Mouse (Mus musculus) G1E (cell line): ENCODE measurements around the gene Gpr35. TPM values are rescaled to one million over a fixed set of nuclear protein-coding genes. Genes with fewer than 3 reads are reported as not detected.
A peak's percentile ranks its signal among the peaks of the same experiment; 100 is the strongest.

Source experiments
- ATAC-seq: 2 replicates; pipeline ENCODE4 v1.8.0; 2016; ENCODE audit warnings: mild to moderate bottlenecking; ENCODE audit not compliant: insufficient number of reproducible peaks, poor library complexity, low FRiP score, severe bottlenecking; ENCODE audit errors: extremely low read depth
- DNase-seq: peaks from one replicate; pipeline ENCODE4 v3.0.0; 2012; ENCODE audit warnings: low spot score
- H3K27me3 ChIP-seq: 2 replicates; pipeline ENCODE4 v1.6.1; 2012; ENCODE audit warnings: mild to moderate bottlenecking, low read length, inconsistent platforms; ENCODE audit not compliant: insufficient read depth
- H3K36me3 ChIP-seq: replicated peaks from 2 replicates; pipeline ENCODE3; 2012; ENCODE audit warnings: mild to moderate bottlenecking, inconsistent platforms
- H3K4me1 ChIP-seq: 2 replicates; pipeline ENCODE4 v1.6.1; 2012; ENCODE audit warnings: low read depth, low read length, inconsistent platforms, mixed read lengths; ENCODE audit not compliant: insufficient read depth
- H3K4me3 ChIP-seq: 2 replicates; pipeline ENCODE4 v1.5.1; 2012; ENCODE audit warnings: low read depth, mild to moderate bottlenecking, inconsistent platforms, low read length, moderate library complexity, mixed read lengths
- H3K9me3 ChIP-seq: replicated peaks from 2 replicates; pipeline ENCODE4 v1.6.1; 2012; ENCODE audit warnings: inconsistent platforms
- CTCF ChIP-seq: IDR thresholded peaks from 2 replicates; pipeline ENCODE4 v1.5.1; 2012; ENCODE audit warnings: low read depth, low read length, inconsistent platforms, mixed read lengths
- GATA1 ChIP-seq: IDR thresholded peaks from 2 replicates; pipeline ENCODE4 v1.6.1; 2012; ENCODE audit warnings: borderline replicate concordance, low read length, inconsistent platforms, mixed read lengths
- GATA2 ChIP-seq: IDR thresholded peaks from 2 replicates; pipeline ENCODE4 v1.6.1; 2012; ENCODE audit warnings: low read depth, low read length, inconsistent platforms, borderline replicate concordance
- POLR2AphosphoS5 ChIP-seq: IDR thresholded peaks from 2 replicates; pipeline ENCODE4 v1.6.1; 2012; ENCODE audit warnings: low read depth, low read length, inconsistent platforms; ENCODE audit not compliant: insufficient replicate concordance
- TAL1 ChIP-seq: conservative IDR thresholded peaks from 2 replicates; pipeline ENCODE4 v1.6.1; 2012; ENCODE audit warnings: low read depth, low read length, inconsistent platforms, mixed read lengths
- polyA plus RNA-seq: library from polyadenylated mRNA; stranded (reverse); fragments of >175 nt; gene quantifications from 2 replicates; pipeline ENCODE4 v1.2.3, GENCODE M21; 2012
- total RNA-seq, 2 experiments: library from RNA; stranded (forward) in 1 of 2; stranded (reverse) in 1 of 2; fragments of 200-1000 nt in 1 of 2; fragments of >200 nt in 1 of 2; fragmentation: Nextera tagmentation in 1 of 2; gene quantifications; 2 replicates each; pipeline ENCODE4 v1.2.3; 2014 to 2017

Gpr35 gene
- total and polyA plus RNA-seq, 3 experiments = 0.03 to 0.93 (median 0.38) TPM

DNA sequence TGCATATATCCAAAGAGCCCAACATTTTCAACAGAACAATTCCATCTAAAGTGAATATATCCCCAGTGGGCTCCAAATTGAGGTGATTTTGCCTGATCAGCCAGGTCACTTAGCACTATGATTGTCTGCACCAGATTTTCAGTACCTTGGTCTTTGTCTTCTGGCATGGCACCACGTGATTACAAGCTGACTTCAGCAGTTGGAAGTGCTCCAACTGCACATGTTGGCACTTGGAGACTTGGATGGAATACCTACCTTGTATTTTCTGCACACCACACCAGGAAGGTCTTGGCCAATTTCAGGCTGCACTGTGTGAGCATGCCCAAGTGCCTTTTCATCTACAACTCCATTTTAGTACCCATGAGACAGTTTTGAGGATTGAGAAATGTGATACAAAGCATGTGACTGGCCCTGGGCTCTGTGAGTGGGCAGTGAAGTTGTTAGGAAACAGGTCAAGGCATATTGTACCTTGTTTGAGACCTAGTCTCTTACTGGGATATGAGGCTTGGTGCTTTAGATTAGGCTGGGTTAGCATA lies 20.4 kb upstream of the Gpr35 start:
- no peak overlapping the region for H3K4me3 ChIP-seq
- peaks cover 10% of the 10 kb centered on the region for H3K36me3 ChIP-seq
- H3K9me3 ChIP-seq = no peaks in the 10 kb centered on the region
- peaks cover 28% of the 10 kb centered on the region for H3K27me3 ChIP-seq
- DNase-seq (no peak), ATAC-seq (no peak)
- peaks cover 20% of the 10 kb centered on the region for H3K4me1 ChIP-seq
- TF ChIP-seq TAL1 (no peak), POLR2AphosphoS5 (no peak), GATA2 (no peak), GATA1 (no peak), CTCF (no peak)

DNA sequence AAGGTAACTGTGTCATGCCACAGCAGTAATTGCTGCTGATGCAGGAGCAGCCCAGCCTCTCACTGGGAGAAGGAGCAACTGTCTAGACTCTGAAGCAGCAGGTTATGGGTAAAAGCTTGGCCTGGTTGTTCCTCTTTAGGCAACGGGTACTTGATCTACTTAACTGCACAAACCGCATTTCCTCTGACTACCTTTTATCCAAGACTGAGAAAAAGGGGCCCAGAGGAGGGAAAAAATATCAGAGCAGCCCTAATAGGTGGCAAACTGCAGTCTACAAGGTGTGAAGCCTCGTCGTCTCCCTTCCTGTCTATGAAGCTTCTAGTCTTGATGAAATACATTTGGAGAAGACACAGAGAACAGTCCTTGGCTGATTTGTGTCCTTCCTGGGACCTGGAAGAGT lies 17.1 kb upstream of the Gpr35 start:
- H3K27me3 ChIP-seq = peaks cover 9% of the 10 kb centered on the region
- DNase-seq (peak; percentile 40), ATAC-seq (no peak)
- H3K9me3 ChIP-seq = no peaks in the 10 kb centered on the region
- H3K4me1 ChIP-seq = peaks cover 45% of the 10 kb centered on the region
- TF ChIP-seq GATA1 (no peak), GATA2 (no peak)
- H3K4me3 ChIP-seq = peak overlapping the region; percentile 79
- peaks cover 34% of the 10 kb centered on the region for H3K36me3 ChIP-seq

DNA sequence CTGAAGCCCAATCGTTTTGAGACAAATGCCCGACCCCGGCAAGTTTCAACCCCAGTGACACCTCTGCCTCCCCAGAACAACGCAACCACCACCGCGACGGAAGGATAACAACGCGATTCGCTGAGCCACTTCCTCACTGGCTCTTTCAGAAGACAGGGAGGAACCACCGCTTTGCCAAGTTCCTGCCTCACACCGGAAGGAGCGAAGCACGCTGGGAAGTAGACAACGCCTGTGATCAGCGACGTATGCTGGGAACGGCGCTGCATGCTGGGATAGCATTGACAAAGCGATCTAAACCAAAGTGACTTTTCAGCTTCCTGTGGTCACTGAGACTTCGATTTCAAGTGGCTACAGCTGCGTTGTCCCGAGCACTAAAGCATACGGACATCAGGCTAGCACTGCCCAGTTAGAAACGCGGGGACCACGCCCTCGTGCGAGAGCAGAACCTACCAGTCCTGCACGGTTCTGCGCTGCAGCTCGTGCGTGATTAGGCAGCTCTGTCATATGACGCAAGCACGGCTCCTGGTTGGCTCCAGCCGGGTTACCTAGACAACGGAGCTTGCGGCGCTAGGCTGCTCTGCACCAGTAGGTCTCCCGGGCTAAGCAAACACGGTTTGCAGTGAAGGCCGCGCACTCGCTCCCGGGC lies 16.4 kb upstream of the Gpr35 start, which contains the start of gene Capn10:
Capn10 (plus strand) TSS at position 195 of the 646 bp plus-strand sequence.
- TF ChIP-seq GATA1 = no peak
- TF ChIP-seq POLR2AphosphoS5 = peak; percentile 78; the same call in 1 of the 2 replicates
- peak; percentile 92 for ATAC-seq
- peaks cover 2% of the 10 kb centered on the region for H3K27me3 ChIP-seq

DNA sequence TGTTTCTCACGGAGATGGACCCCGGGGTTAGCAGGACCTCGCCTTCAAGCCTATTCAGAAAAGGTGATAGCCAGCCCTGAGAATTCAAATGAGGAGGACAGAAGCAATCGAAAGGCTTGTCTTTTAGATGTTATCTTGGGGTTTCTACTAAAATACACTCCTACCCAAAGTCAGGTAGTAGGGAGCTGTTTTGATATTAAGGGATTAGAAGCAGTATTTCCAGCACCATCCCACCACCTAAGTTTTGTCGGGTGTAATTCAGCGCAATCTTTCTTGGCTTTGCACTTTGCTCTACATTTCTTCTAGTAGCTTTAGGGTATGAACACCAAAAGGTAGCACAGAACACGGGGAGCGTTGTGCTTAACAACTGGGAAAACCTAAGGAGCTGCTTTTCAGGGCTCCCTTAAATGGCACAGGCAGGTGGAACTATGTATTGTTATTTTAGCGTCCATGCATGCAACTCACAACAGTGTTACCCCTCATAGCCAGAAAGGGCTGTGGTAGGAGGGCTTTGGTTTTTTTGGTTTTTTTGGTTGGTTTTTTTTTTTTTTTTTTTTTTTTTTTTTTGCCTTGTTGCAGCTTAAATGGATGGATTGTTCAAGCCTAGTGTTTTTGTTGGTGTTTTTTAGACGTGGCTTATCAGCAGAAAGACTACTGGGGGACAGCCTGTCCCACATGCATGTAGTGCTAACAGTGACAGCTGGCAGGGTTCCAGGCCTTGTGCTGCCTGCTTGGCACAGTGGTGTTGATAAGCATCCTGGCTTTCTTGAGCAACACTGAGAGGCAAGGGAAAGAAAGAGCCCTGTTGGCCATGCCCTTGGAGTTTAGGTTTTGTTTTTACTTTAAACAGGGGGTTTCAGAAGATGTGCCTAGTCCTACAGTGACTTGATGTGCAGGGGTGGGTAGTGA lies 15.4 kb upstream of the Gpr35 start:
- Histone ChIP-seq H3K4me3 (peak overlapping the region; percentile 79), H3K4me1 (peaks cover 45% of the 10 kb centered on the region), H3K27me3 (no peaks in the 10 kb centered on the region), H3K9me3 (no peaks in the 10 kb centered on the region), H3K36me3 (peaks cover 51% of the 10 kb centered on the region)
- TF ChIP-seq POLR2AphosphoS5 (no peak), TAL1 (no peak), GATA1 (no peak), GATA2 (no peak), CTCF (no peak)
- no peak for ATAC-seq
- DNase-seq = peak; percentile 50

More for the DNA sequence above, 16.4 kb upstream of the Gpr35 start, which contains the start of gene Capn10:
- DNase-seq = peak; percentile 98
- Histone ChIP-seq H3K9me3 (no peaks in the 10 kb centered on the region), H3K4me1 (peaks cover 45% of the 10 kb centered on the region), H3K36me3 (peaks cover 41% of the 10 kb centered on the region), H3K4me3 (peak within 1 kb of the TSS; percentile 79)

DNA sequence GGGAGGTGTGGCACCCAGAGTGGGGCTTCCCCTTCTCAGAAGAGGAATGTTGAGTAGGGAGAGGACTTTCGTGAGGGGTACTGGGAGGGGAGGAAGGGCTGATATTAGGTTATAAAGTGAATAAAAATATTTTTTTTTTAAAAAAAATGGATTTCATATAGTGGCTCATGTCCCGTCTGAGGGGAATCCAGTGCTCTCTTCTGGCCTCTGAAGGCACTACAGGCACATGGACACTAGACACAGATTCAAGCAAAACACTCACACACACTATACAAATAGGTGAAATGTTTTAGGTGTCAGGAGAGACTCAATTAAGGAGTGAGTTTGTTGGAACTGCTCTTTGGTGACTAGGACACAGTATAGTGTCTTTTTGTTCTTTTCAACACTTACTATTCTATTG lies 14.7 kb upstream of the Gpr35 start:
- TF ChIP-seq TAL1 (no peak), GATA2 (no peak), POLR2AphosphoS5 (no peak)
- peaks cover 45% of the 10 kb centered on the region for H3K4me1 ChIP-seq
- H3K4me3 ChIP-seq = no peak overlapping the region; the same call in 1 of the 2 replicates
- ATAC-seq (no peak), DNase-seq (no peak)
- no peaks in the 10 kb centered on the region for H3K27me3 ChIP-seq
- H3K36me3 ChIP-seq = peaks cover 56% of the 10 kb centered on the region
- H3K9me3 ChIP-seq = no peaks in the 10 kb centered on the region

DNA sequence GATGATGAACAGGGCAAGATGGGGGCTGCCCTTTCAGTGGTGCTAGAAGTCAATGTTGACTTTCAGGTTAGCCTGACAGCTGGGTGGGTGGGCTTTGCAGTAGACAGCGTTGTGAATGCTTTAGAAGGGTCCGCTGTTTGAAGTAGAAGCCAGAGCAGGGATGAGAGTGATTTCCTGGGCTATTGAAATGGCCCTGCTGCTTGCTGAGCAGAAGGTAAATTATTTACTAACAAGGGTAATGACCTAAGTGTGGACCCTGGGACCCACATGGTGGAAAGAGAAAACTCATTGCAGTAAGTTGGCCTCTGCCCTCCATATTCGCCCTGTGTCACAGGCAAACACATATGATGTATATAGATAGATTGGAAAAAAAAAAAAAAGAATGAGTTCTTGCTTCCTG lies 14.2 kb upstream of the Gpr35 start:
- TF ChIP-seq GATA1 (no peak), CTCF (no peak), GATA2 (no peak), POLR2AphosphoS5 (no peak), TAL1 (no peak)
- Histone ChIP-seq H3K4me1 (peaks cover 45% of the 10 kb centered on the region), H3K36me3 (peaks cover 59% of the 10 kb centered on the region), H3K27me3 (no peaks in the 10 kb centered on the region), H3K9me3 (no peaks in the 10 kb centered on the region), H3K4me3 (no peak overlapping the region)
- DNase-seq = no peak
- ATAC-seq = no peak
